Mouse (Mus musculus): Measurements from ENCODE around the gene Tmem259. TPM values are rescaled to one million over a fixed set of nuclear protein-coding genes. Genes with fewer than 3 reads are reported as not detected.

Gene Tmem259
- 181 and 193 TPM in 2 replicates for polyA plus RNA-seq (2012; rRNA removed)

DNA sequence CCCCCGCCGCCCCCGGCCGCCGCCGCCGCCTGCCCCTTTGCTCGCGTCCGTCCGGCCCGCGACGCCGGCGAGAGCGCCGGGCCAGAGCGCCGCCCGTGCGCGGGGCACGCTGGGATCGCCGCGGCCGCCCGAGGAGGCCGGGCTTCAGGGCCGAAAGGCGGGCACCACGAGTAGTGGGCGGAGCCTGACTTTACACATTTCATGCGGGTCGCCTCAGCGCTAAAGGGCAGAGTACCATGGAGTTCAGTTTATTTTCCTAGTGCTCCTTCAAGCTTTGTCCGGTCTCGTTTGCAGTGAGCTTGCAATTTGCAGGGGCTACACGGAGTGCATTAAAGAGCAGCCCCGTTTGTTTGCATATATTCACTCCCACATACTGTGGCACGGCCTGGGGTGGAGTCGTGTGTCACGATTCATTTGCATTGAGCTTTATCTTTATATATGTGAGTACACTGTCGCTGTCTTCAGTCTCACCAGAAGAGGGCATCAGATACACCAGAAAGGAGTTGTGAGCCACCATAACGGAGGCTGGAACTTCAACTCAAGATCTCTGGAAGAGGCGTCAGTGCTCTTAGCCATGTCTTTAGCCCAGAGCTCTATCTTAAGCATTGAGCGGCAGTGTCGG lies at the start of gene Tmem259:
Gene Tmem259, minus strand, starts transcription at position 136 of the 622 bp plus-strand sequence.
- DNase-seq (ENCODE audit: extremely low spot score in 1 of 2, low spot score in 1 of 2) = peak; percentile 63 to 88

DNA sequence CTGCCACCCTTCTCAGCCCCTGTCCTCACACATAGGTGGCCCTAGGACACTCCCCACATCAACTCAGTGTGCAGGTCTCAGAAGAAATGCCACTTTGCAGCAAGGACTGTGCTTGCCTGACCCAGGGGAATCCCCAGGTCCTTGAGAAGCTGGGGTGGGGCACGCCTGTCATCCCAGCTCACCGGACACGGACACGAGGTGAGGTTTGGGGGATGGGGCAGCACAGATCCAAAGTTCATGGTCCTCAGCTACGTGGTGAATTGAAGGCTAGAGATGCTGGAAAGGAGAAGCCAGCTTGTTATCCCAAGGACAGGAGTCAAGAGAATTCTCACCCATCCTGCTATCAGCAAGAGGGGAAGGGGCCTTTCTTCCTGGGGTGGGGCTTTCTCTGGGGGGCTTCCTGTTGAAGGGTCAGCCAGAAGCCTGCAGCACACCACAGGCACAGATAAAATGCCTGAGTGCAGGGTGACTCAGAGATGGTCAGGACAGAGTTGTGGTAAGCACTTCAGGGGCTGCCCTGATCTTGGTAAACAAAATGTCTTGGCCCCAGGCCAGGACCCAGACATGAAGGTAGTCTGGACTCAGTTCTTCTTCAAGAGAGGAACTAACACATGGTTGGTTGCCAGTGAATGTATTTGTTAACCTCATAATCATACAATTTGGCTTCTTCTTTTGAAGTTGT lies 48.8 kb upstream of the Tmem259 start:
- no peak for DNase-seq (ENCODE audit: extremely low spot score in 1 of 2, low spot score in 1 of 2)

DNA sequence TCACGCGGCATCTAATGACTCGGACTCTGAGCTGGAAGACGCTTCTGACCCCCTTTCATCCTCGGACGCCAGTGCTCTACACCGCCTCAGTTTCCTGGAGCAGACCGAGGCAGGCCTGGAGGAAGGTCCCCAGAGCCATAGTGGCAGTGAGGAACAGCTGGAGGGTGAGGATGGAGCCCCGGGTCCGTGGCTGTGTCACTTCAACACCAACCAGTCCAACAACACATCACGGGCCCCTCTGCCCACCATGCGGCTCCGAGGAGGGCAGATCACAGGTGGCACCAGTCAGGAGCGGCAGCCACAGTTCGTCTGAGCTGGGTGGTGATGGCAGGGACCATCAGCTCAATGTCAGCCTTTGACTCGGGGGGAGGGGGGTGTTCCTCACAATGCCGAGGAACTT lies 46.6 kb upstream of the Tmem259 start:
- DNase-seq (ENCODE audit: extremely low spot score in 1 of 2, low spot score in 1 of 2) = no peak

DNA sequence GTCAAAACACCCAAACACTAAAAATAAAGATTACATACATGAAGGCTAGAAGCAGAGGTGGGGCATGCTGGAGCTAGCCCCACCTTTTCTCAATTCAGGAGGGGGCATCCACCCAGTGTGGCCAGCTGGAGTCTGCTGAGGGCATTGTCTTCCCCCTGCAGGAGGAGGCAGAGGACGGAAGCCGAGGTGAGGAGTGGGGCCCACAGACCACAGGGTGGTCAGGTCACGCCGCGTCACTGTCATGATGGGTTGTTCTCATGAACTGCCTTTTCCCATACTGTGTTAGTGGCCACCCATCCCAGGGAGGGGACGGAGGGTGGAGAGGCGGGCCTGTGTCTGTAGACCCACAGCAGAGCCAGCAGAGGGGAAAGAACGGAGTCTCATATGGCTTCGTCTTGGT lies 46.1 kb upstream of the Tmem259 start:
- DNase-seq (ENCODE audit: extremely low spot score in 1 of 2, low spot score in 1 of 2) = no peak

DNA sequence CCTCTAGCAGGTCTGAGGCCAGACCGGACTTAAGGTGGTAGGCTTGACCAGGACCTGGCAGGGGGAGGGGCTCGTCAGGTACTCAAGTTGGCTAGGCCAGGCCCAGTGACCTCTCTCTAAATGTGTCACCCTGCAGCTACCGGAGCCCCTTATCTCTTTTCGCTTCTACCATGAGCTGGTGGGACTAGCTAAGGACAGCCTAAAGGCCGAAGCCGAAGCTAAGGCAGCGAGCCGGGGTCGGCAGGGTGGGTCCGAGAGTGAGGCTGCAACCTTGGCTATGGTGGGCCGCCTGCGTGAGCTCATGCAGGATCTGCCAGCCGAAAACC lies 44.4 kb upstream of the Tmem259 start:
- no peak for DNase-seq (ENCODE audit: extremely low spot score in 1 of 2, low spot score in 1 of 2)

DNA sequence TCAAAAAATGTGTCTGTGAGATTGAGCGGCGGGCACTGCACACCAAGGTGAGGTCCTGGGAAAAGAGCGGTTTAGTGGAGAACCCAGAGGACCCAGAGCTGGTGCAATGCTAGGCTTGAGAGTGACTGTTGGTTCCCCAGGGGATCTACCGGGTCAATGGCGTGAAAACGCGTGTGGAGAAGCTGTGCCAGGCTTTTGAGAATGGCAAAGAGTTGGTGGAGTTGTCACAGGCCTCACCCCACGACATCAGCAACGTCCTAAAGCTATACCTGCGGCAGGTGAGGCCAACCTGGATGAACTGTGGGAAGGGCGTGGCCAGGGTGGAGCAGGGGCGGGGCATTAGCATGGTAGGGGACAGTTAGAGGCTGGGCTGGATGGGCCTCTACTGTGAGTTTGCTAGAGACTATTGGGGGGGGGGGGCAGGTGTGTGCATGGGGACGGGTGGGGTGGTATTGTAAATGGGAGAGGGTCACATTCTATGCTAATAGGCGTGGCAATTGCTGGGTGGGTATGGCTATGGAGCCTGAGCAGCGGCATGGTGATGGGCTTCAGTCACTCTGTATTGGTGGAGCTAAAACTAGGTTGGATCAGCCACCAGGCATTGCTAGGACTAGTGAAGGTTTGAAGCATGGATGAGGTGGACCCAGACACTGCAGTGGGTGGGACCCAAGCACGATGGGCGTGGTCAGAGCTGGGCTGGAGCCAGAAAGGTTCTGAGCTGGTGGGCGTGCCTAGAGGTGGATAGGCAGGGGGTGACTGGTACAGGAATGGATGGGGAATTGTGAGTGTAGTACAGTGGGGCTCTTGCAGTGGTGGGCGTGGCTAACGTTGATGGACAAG lies 43.8 kb upstream of the Tmem259 start:
- DNase-seq (ENCODE audit: extremely low spot score in 1 of 2, low spot score in 1 of 2) = no peak

DNA sequence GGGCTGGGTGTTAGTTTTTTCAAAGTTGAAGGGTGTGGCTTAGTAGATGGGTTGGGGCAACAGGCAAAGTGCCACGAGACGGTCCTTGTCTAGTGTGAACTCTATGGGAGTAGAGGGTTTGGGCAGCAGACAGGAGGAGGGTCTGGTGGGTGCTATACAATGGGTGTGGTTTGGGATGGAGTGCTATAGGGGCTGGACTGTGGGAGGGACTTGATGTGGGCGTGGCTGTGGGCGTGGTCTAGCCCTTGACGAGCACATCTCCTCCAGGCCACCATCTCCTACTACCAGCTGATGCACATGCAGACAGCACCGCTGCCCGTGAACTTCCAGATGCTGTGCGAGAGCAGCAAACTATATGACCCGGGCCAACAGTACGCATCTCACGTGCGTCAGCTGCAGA lies 41.8 kb upstream of the Tmem259 start:
- no peak for DNase-seq (ENCODE audit: extremely low spot score in 1 of 2, low spot score in 1 of 2)

DNA sequence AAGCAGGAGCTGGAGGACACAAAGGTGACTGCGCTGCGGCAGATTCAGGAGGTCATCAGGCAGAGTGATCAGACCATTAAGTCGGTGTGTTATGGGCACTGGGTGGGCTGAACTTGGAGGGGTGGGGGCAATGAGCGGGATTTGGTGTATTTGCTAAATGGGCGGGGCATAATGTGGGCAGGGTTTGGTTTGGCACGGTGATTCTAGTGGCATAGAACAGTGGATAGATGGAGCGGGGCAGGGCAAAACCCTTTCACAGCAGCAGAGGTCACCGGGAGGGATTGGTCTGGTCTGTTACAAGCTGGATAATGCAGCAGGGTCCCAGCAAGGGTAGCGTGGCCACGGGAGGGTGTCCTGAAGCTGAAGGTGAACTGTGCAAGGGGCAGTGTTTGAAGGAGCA lies 41.3 kb upstream of the Tmem259 start:
- no peak for DNase-seq (ENCODE audit: extremely low spot score in 1 of 2, low spot score in 1 of 2)

DNA sequence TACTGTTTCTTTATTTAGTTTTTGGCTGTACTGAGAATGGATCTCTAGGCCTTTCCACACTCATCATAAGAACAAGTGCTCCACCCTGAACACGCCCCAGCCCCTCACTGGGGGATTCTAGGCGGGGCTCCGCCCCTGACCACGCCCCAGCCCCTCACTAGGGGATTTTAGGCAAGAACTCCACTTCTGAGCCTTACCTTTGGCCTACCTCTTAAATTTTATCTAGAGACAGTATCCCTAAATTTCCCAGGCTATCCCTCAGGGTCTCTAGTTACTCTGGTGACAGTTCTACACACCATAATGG lies 40.9 kb upstream of the Tmem259 start:
- no peak for DNase-seq (ENCODE audit: extremely low spot score in 1 of 2, low spot score in 1 of 2)

DNA sequence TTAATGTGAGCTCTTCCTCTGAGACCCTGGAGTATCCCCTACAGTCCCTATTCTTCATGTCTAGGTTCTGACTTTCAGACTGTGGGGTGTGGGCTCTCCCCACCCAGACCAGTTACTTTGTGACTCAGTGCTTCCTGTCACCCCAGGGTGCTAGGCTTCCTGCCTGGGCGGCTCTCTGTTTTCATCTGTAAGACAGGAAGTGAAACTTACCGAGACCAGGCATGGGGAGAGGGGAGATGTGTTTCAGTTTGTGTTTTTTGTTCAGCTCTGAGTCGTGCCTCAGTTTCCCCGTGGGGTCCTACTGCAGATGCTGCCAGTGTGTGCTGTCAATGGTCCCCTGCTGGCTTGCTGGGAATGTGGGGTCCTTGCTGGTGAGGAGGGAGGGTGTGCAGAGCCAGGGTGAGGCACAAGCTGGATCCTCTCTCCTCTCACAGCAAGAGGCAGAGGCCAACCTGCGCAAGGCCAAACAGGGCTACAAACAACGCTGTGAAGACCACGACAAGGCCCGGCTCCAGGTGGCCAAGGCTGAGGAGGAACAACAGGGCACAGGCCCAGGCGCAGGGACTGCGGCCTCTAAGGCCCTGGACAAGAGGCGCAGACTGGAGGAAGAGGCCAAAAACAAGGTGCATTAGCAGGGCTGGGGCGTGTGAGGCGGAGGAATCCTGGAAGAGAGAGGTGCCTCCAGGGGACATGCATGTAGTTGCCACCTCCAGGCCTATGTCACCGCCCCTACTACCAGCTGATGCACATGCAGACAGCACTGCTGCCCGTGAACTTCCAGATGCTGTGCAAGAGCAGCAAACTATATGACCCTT lies 40.3 kb upstream of the Tmem259 start:
- no peak for DNase-seq (ENCODE audit: extremely low spot score in 1 of 2, low spot score in 1 of 2)

DNA sequence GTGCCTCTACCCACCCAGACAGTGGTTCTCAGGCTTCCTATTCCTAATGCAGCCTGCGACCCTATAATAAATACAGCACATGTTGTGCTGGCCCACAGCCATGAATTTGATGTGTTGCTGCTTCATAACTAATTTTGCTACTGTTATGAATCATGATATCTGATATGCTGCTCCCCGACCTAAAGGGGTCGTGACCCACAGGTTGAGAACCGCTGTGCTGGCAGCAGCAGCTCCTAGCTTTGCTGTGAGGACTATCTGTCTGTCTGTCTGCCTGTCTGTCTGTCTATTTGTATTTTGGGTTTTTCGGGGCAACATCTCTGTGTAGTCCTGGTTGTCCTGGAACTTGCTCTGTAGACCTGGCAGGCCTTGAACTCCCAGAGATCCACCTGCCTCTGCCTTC lies 39.6 kb upstream of the Tmem259 start:
- DNase-seq (ENCODE audit: extremely low spot score in 1 of 2, low spot score in 1 of 2) = no peak

DNA sequence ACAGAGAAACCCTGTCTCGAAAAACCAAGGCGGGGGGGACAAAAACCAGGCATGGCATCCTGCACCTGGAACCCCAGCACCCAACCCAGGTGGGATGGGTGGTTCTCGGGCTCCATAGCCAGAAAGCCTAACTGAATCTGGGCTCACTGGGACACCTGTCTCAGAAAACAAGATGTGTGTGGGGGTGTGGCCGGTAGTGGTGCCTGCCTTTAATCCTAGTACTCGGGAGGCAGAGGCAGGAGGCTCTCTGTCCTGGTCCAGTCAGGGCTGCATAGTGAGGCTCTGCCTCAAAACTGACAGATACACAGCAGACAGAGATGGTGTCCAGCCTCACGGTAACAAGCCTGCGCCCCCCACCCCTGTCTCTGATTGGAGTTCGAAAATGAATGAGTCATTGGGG lies 38.7 kb upstream of the Tmem259 start:
- no peak for DNase-seq (ENCODE audit: extremely low spot score in 1 of 2, low spot score in 1 of 2)

DNA sequence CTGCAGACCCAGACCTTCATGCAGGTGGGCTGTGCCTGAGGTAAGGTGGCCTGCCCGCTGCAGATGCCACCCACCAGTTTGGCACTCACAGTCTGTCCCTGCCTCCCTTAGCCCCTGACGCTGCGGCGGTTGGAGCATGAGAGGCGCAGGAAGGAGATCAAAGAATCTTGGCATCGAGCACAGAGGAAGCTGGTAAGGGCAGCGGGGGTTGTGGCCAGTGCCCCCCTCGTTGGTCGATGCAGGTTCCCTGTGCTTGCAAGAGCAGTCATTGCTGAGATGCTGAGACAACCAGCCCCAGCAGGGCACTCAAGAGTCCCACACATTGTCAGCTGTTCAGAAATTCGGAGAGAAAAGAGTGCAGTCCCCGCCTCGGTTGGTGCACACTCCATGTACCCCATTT lies 38.0 kb upstream of the Tmem259 start:
- no peak for DNase-seq (ENCODE audit: extremely low spot score in 1 of 2, low spot score in 1 of 2)

DNA sequence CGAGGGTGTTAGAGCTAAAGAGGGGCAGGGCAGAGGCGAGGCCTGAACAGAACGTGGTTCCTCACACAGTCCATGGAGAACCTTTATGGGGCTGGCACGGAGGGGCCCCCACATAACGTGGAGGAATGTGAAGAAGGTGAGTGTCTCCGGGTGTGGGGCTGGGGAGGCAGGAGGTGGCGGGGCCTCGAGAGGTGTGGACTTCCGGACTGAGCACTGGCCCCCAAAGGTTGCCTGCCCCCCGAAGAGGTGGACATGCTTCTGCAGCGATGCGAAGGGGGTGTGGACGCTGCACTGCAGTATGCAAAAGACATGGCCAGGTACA lies 37.2 kb upstream of the Tmem259 start:
- no peak for DNase-seq (ENCODE audit: extremely low spot score in 1 of 2, low spot score in 1 of 2)

DNA sequence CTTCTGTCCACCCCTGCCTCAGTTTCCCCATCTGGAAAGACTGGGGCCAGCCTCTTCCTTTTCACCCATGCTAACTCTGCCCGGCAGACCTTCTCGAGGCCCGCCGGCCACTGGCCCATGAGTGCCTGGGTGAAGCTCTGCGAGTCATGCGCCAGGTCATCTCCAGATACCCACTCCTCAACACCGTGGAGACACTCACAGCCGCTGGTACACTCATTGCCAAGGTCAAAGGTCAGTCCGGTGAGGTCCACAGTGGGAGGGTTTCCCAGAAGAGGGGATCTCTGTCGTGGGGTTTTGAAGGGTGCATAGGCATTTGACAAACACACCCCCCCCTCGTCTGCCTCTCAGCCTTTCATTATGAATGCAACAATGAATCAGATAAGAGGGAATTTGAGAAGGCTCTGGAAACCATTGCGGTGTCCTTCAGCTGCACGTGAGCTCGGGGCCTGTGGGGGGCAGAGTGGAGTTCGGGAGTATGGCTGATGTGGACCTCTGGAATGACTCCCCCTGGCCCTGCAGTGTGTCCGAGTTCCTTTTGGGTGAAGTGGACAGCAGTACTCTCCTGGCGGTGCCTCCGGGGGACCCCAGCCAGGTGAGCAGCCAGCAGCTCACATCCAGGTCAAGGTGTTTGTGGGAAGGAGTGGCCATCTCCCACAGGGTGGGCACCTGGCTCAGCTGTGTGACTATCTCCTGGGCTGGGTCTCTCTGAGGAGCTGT lies 36.6 kb upstream of the Tmem259 start:
- no peak for DNase-seq (ENCODE audit: extremely low spot score in 1 of 2, low spot score in 1 of 2)

DNA sequence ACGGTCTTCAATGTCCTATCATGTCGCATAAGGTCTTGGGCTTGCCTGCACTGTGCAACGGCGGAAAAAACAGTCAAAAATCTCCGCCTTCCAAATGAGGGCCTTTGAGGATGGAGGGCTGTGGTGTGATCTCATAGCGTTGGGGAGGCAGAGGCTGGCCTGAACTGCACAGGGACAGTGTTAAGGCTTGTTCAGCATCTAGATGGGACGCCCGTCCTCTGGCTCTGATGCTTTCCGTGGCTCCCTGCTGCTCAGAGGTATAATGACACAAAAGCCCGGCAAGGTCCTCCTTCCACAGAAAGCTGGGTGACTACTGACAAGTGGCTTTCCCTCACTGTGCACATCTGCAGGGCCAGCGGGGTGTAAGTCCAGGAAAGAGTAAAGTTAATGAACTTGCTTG lies 36.1 kb upstream of the Tmem259 start:
- no peak for DNase-seq (ENCODE audit: extremely low spot score in 1 of 2, low spot score in 1 of 2)

DNA sequence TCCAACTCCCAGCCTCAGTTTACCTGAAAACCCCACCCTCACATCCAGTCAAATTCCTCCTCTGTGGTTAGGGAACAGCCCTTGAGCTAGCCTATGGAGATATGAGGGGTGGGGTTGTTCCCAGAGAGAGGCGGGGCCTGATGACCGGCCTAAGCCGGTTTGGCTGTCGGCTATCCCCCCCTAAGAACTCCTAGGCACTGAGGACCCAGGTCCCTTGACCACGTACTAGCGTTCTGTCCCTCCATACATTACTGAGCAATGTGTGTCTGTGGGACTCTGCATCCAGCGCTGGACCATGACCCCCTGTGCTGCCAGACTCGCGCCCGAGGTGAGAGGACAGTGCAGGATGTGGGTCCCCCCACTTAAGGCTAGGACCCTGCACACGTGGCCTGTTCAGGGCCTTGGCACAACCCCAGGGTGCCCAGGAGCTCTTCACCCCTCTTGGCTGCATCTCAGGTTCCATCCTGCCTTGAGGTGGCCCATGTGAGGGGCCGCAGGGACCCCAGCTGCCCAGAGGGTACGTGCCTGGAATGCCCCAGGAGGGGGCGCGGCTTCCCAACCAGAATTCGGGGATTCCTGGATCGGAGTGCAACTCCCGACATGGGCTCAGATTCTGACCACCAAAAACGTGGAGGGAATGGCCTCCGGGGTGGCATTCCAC lies 35.5 kb upstream of the Tmem259 start:
- no peak for DNase-seq (ENCODE audit: extremely low spot score in 1 of 2, low spot score in 1 of 2)

DNA sequence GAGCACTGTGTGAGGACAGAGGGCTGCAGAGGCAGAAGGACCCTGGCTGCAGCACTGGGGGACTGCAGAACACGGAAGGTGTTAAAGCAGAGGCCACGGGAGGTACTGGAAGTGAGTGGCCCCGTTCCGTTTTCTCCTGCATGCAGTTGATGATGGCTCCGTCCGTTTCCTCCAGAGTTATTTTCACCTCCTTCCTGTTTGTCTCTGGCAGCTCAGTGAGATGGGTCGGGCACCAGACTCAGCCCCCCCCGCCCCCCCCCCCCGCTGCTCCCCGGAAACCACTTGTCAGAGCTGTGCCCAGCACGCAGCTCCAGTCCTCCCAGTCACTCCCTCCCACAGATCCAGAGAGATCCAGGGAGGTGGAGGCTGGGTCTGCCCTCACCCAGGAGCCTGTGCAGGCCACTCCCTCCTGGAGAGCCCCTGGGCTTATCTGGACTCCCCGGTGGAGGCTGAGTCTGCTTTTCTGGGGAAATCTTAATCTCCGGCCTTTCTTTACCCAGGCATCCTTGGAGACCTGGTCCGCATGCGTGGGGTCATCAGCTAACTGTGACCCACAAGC lies 34.7 kb upstream of the Tmem259 start:
- DNase-seq (ENCODE audit: extremely low spot score in 1 of 2, low spot score in 1 of 2) = no peak

DNA sequence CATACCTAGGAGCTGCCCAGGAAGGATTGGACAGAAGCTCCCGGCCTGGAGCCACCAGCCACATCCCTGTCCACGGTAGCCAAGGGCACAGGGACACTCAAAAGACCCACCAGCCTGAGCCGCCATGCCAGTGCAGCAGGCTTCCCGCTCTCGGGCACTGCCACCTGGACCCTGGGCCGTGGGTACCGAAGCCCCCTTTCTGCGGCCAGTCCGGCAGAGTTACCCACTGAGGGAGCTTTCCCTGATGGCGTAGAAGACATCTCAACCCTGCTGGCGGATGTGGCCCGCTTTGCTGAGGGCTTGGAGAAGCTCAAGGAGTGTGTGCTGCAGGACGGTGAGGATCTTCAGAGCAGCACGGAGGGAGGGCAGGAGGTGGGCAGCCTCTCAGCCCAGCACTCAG lies 33.6 kb upstream of the Tmem259 start:
- DNase-seq (ENCODE audit: extremely low spot score in 1 of 2, low spot score in 1 of 2) = no peak

DNA sequence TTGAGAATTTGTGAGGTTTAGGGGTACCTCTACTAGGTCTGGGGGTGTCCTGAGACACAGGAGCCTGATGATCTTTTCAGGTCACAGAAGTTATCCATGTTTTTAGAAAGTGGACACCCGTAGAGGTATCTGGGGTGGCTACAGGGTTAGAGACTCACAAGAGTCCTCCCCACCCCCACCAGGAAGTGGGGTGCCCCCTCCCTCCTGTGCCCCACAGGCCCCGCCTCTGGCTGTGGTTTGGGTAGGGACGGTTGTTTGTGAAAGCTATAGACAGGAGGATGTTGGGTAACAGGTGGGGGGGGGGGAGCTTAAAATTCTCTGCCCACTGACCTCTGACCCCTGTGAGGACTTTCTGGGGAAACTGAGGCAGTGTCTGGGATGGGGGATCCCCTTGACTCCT lies 33.2 kb upstream of the Tmem259 start:
- no peak for DNase-seq (ENCODE audit: extremely low spot score in 1 of 2, low spot score in 1 of 2)
